Mouse (Mus musculus) liver, adult 2 months (tissue): ENCODE data around the gene Habp2. TPM values are rescaled to one million over a fixed set of nuclear protein-coding genes. Genes with fewer than 3 reads are reported as not detected.

Source experiments
- DNase-seq: peaks from one replicate; pipeline ENCODE4 v3.0.0-alpha.2; 2011; ENCODE audit warnings: low read depth, low spot score; ENCODE audit errors: extremely low read depth
- H3K27ac ChIP-seq: fragments of 200-500 bp; replicated peaks from 2 replicates; pipeline ENCODE4 v1.5.1; 2012; ENCODE audit warnings: low read depth, mild to moderate bottlenecking, control low read depth, inconsistent platforms, low read length; ENCODE audit not compliant: insufficient read depth
- H3K27me3 ChIP-seq: fragments of 200-500 bp; 2 replicates; pipeline ENCODE4 v1.6.1; 2012; ENCODE audit warnings: mild to moderate bottlenecking, moderate library complexity, low read length, inconsistent platforms; ENCODE audit not compliant: control insufficient read depth, insufficient read depth
- H3K36me3 ChIP-seq: fragments of 200-500 bp; 2 replicates; pipeline ENCODE4 v1.6.1; 2012; ENCODE audit warnings: low read length, inconsistent platforms; ENCODE audit not compliant: control insufficient read depth, insufficient read depth
- H3K4me1 ChIP-seq: fragments of 200-500 bp; 2 replicates; pipeline ENCODE4 v1.6.1; 2011; ENCODE audit warnings: low read length; ENCODE audit not compliant: control insufficient read depth, insufficient read depth
- H3K4me3 ChIP-seq: fragments of 200-500 bp; 2 replicates; pipeline ENCODE4 v1.5.1; 2011; ENCODE audit warnings: low read depth, mild to moderate bottlenecking, control low read depth, low read length, moderate library complexity; ENCODE audit not compliant: insufficient read depth
- H3K79me2 ChIP-seq: fragments of 200-500 bp; 2 replicates; pipeline ENCODE4 v1.6.1; 2012; ENCODE audit warnings: inconsistent platforms, mild to moderate bottlenecking, low read length, moderate library complexity; ENCODE audit not compliant: control insufficient read depth, insufficient read depth
- H3K9ac ChIP-seq: fragments of 200-500 bp; 2 replicates; pipeline ENCODE4 v1.6.1; 2012; ENCODE audit warnings: low read depth, mild to moderate bottlenecking, control low read depth, inconsistent platforms, low read length
- CTCF ChIP-seq: fragments of 200-500 bp; IDR thresholded peaks from 2 replicates; pipeline ENCODE4 v1.5.1; 2011; ENCODE audit warnings: low read depth, low read length, control low read depth
- POLR2A ChIP-seq: fragments of 200-500 bp; IDR thresholded peaks from 2 replicates; pipeline ENCODE4 v1.6.1; 2011; ENCODE audit warnings: low read length, control low read depth; ENCODE audit not compliant: insufficient read depth; ENCODE audit errors: extremely low read depth
- WGBS: fragments of 180-500 bp; shearing (Covaris S2); methylation state at CpG from one replicate; pipeline ENCODE4 v1.1.7; 2018; 5-methylcytosine and 5-hydroxymethylcytosine counted together
- polyA plus RNA-seq: library from polyadenylated mRNA; depleted of rRNA; stranded (reverse); fragments of >200 nt; gene quantifications from 2 replicates; pipeline ENCODE4 v1.2.3, GENCODE M21; 2012
- total RNA-seq: library from RNA; depleted of rRNA; stranded (reverse); fragments of >200 nt; gene quantifications from 2 replicates; pipeline ENCODE4 v1.2.3, GENCODE M21; 2014

Gene Habp2
- total and polyA plus RNA-seq, 2 experiments = 172 to 354 TPM

- Histone ChIP-seq H3K36me3 (peaks cover 11% of the 10 kb centered on the region; the same call in 1 of the 2 replicates), H3K9ac (no peak overlapping the region), H3K27ac (no peak overlapping the region), H3K27me3 (no peaks in the 10 kb centered on the region), H3K4me1 (peaks cover 27% of the 10 kb centered on the region), H3K79me2 (peaks cover 20% of the 10 kb centered on the region), H3K4me3 (no peak overlapping the region)
- DNase-seq = peak; percentile 76
- WGBS = 37% methylated on average over 7 of the region's 7 CpGs
- TF ChIP-seq POLR2A (no peak), CTCF (peak; percentile 93)
Observed at GRCm38 (mm10) chr19:56294654-56295399, 7.9 kb downstream of the Habp2 start.

DNA sequence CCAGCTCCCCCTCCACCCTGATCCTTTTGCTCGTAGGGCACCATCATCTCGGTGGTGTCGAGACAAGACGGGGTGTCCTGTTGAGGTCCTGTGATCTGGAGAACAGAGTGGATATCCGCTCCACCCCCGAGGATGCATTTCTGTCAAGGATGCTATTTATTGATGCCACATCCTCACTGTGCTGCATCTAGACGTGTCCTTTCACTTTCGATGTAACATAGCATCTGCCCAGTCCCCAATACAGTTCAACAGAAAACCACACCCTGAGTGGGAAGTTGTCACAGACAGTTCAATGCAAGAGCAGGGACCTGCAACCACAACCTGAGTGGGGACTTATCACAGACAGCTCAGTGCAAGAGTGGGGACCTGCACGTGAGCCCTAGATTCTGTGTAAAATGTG lies 9.7 kb downstream of the Habp2 start:
- TF ChIP-seq CTCF (no peak), POLR2A (no peak)
- peaks cover 11% of the 10 kb centered on the region for H3K79me2 ChIP-seq
- H3K27me3 ChIP-seq = no peaks in the 10 kb centered on the region
- H3K9ac ChIP-seq = no peak overlapping the region
- no peak overlapping the region for H3K27ac ChIP-seq
- 76% methylated on average over 9 of the region's 9 CpGs for WGBS
- DNase-seq = no peak
- H3K4me1 ChIP-seq = peaks cover 12% of the 10 kb centered on the region
- peaks cover 17% of the 10 kb centered on the region for H3K36me3 ChIP-seq
- H3K4me3 ChIP-seq = no peak overlapping the region

GRCm38 (mm10) chr19:56297264-56297663 lies 10.3 kb downstream of the Habp2 start:
- no peak overlapping the region for H3K4me3 ChIP-seq
- no peak overlapping the region for H3K27ac ChIP-seq
- no peak overlapping the region for H3K9ac ChIP-seq
- H3K4me1 ChIP-seq = peaks cover 12% of the 10 kb centered on the region
- no peaks in the 10 kb centered on the region for H3K27me3 ChIP-seq
- no peak for DNase-seq
- TF ChIP-seq CTCF = no peak
- TF ChIP-seq POLR2A = no peak
- 68% methylated on average over 3 of the region's 3 CpGs for WGBS
- peaks cover 17% of the 10 kb centered on the region for H3K36me3 ChIP-seq
- peaks cover 9% of the 10 kb centered on the region for H3K79me2 ChIP-seq

- no peak overlapping the region for H3K27ac ChIP-seq
- H3K4me3 ChIP-seq = no peak overlapping the region
- no peaks in the 10 kb centered on the region; the same call in 1 of the 2 replicates for H3K4me1 ChIP-seq
- 80% methylated on average over 11 of the region's 11 CpGs for WGBS
- H3K27me3 ChIP-seq = no peaks in the 10 kb centered on the region
- DNase-seq = no peak
- TF ChIP-seq POLR2A (no peak), CTCF (no peak)
- peaks cover 20% of the 10 kb centered on the region for H3K36me3 ChIP-seq
- no peak overlapping the region for H3K9ac ChIP-seq
- H3K79me2 ChIP-seq = no peaks in the 10 kb centered on the region
Observed at GRCm38 (mm10) chr19:56300835-56301234, 13.9 kb downstream of the Habp2 start.

DNA sequence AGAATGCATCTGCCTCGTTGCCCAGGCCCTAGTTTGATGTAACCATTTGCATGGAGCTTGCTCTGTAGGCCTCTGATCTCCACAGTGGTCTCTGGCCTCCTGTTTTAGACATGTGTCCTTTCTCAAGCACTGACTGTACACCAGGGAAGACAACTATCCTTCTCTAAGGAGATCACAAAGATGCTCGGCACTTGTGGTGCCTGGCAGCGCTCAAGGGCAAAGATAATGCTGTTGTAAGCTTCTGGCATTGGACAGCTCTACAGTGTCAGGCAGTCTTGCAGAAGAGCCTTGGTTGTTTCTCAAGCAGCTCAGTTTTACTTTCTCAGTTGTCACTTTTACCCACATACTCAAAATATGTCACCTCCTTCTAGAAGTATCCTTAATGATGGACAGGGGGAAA lies 29.6 kb downstream of the Habp2 start:
- TF ChIP-seq POLR2A (no peak), CTCF (no peak)
- no peak for DNase-seq
- H3K9ac ChIP-seq = no peak overlapping the region
- H3K36me3 ChIP-seq = peaks cover 57% of the 10 kb centered on the region
- H3K4me1 ChIP-seq = no peaks in the 10 kb centered on the region
- no peak overlapping the region for H3K27ac ChIP-seq
- 82% methylated on average over 3 of the region's 3 CpGs for WGBS
- H3K79me2 ChIP-seq = no peaks in the 10 kb centered on the region
- no peak overlapping the region for H3K4me3 ChIP-seq
- no peaks in the 10 kb centered on the region for H3K27me3 ChIP-seq

GRCm38 (mm10) chr19:56319219-56319618 lies 32.3 kb downstream of the Habp2 start:
- WGBS = 94% methylated on average over 7 of the region's 7 CpGs
- DNase-seq = no peak
- H3K4me3 ChIP-seq = no peak overlapping the region
- H3K4me1 ChIP-seq = no peaks in the 10 kb centered on the region
- no peak overlapping the region for H3K27ac ChIP-seq
- no peaks in the 10 kb centered on the region for H3K27me3 ChIP-seq
- no peak for TF ChIP-seq CTCF
- TF ChIP-seq POLR2A = no peak
- H3K36me3 ChIP-seq = peaks cover 36% of the 10 kb centered on the region
- no peak overlapping the region for H3K9ac ChIP-seq
- H3K79me2 ChIP-seq = no peaks in the 10 kb centered on the region
